Mouse (Mus musculus) kidney, adult 2 months (tissue): ENCODE measurements around the gene D930007J09Rik. TPM values are rescaled to one million over a fixed set of nuclear protein-coding genes. Genes with fewer than 3 reads are reported as not detected.

Source experiments
- DNase-seq: peaks from one replicate; pipeline ENCODE4 v3.0.0; 2021
- H3K27ac ChIP-seq: fragments of 200-500 bp; 2 replicates; pipeline ENCODE4 v1.5.1; 2012; ENCODE audit warnings: low read depth, low read length, control low read depth, inconsistent platforms; ENCODE audit not compliant: insufficient read depth
- H3K27me3 ChIP-seq: fragments of 200-500 bp; replicated peaks from 2 replicates; pipeline ENCODE4 v1.6.1; 2012; ENCODE audit warnings: mild to moderate bottlenecking, moderate library complexity, low read length, inconsistent platforms; ENCODE audit not compliant: control insufficient read depth, insufficient read depth
- H3K36me3 ChIP-seq: fragments of 200-500 bp; 2 replicates; pipeline ENCODE4 v1.6.1; 2012; ENCODE audit warnings: mild to moderate bottlenecking, moderate library complexity, low read length, inconsistent platforms; ENCODE audit not compliant: control insufficient read depth, insufficient read depth
- H3K4me1 ChIP-seq: fragments of 200-500 bp; 2 replicates; pipeline ENCODE4 v1.6.1; 2011; ENCODE audit warnings: low read length; ENCODE audit not compliant: control insufficient read depth, insufficient read depth
- H3K4me3 ChIP-seq: fragments of 200-500 bp; 2 replicates; pipeline ENCODE4 v1.5.1; 2011; ENCODE audit warnings: mild to moderate bottlenecking, low read depth, low read length, control low read depth; ENCODE audit not compliant: insufficient read depth
- CTCF ChIP-seq: fragments of 200-500 bp; conservative IDR thresholded peaks from 2 replicates; pipeline ENCODE4 v1.5.1; 2011; ENCODE audit warnings: low read depth, mild to moderate bottlenecking, control low read depth, low read length, moderate library complexity, mixed read lengths; ENCODE audit not compliant: insufficient read depth, insufficient read length
- POLR2A ChIP-seq: fragments of 200-500 bp; IDR thresholded peaks from one replicate; pipeline ENCODE4 v1.6.1; 2011; ENCODE audit warnings: low read depth, low read length, control low read depth
- WGBS: fragments of 180-500 bp; shearing (Covaris S2); methylation state at CpG from one replicate; pipeline ENCODE4 v1.1.7; 2018; 5-methylcytosine and 5-hydroxymethylcytosine counted together
- polyA plus RNA-seq: library from polyadenylated mRNA; depleted of rRNA; stranded (reverse); fragments of >200 nt; gene quantifications from 2 replicates; pipeline ENCODE4 v1.2.3, GENCODE M21; 2012

The D930007J09Rik gene
- polyA plus RNA-seq, 1 experiment, result not detected

GRCm38 (mm10) chr13:32828886-32829285 lies 26.2 kb upstream of the D930007J09Rik start:
- TF ChIP-seq CTCF, result no peak
- no peak for TF ChIP-seq POLR2A
- 64% methylated on average over 4 of the region's 4 CpGs for WGBS
- Histone ChIP-seq H3K4me1 (no peaks in the 10 kb centered on the region), H3K27ac (no peak overlapping the region), H3K36me3 (no peaks in the 10 kb centered on the region), H3K4me3 (no peak overlapping the region), H3K27me3 (no peaks in the 10 kb centered on the region)
- no peak for DNase-seq

DNA sequence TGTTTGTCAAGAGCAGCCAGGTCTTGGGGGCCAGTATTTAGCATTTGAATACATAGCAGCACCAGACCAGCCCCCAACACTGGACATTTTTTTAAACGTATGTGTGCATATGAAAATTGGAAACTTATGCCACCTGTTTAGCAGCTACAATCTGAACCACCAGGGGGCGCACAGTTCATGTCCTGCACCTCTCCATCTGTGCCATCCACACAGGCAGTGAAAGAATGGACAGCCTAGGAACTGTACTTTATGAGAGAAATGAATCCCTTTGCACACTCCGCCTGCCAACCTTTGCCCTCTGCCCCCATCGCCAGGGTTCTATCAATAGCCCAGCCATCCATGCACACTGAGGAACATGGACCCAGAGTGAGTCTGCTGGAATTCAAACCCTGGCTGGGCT lies 25.3 kb upstream of the D930007J09Rik start:
- peak; percentile 53 for DNase-seq
- TF ChIP-seq CTCF (peak; percentile 75), POLR2A (no peak)

GRCm38 (mm10) chr13:32827111-32827822 lies 24.6 kb upstream of the D930007J09Rik start:
- no peak for DNase-seq
- WGBS, result 75% methylated on average over 3 of the region's 3 CpGs
- Histone ChIP-seq H3K4me3 (no peak overlapping the region), H3K27ac (no peak overlapping the region), H3K27me3 (no peaks in the 10 kb centered on the region), H3K4me1 (no peaks in the 10 kb centered on the region), H3K36me3 (no peaks in the 10 kb centered on the region)
- TF ChIP-seq CTCF, result peak; percentile 48
- no peak for TF ChIP-seq POLR2A

More for the DNA sequence above, 25.3 kb upstream of the D930007J09Rik start:
- no peaks in the 10 kb centered on the region for H3K27me3 ChIP-seq
- H3K36me3 ChIP-seq, result no peaks in the 10 kb centered on the region
- WGBS, result 56% methylated on average over 4 of the region's 4 CpGs
- H3K27ac ChIP-seq, result no peak overlapping the region
- no peaks in the 10 kb centered on the region for H3K4me1 ChIP-seq
- H3K4me3 ChIP-seq, result no peak overlapping the region

DNA sequence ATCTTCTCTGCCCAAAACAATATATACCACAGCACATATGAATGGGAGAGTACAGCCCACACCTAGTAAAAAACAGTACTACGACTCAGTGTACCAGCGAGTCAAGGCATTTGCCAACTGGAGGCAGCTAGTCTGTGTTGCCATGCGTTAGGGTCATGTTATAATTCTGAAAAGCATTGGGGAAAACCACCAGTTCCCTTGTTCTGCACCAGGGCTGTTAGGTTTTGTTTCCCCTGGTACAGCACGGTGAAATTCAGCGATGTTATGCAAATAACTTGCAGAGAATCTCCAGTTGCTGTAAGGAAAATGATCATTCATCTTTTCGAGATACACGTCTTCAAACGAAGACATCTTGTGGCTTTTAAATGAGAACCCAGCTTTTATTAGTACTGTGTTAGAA lies 22.9 kb upstream of the D930007J09Rik start:
- H3K27me3 ChIP-seq, result no peaks in the 10 kb centered on the region
- no peaks in the 10 kb centered on the region for H3K4me1 ChIP-seq
- no peak for DNase-seq
- H3K36me3 ChIP-seq, result no peaks in the 10 kb centered on the region
- no peak overlapping the region for H3K27ac ChIP-seq
- no peak overlapping the region for H3K4me3 ChIP-seq
- no peak for TF ChIP-seq POLR2A
- TF ChIP-seq CTCF, result no peak
- 89% methylated on average over 8 of the region's 8 CpGs for WGBS

DNA sequence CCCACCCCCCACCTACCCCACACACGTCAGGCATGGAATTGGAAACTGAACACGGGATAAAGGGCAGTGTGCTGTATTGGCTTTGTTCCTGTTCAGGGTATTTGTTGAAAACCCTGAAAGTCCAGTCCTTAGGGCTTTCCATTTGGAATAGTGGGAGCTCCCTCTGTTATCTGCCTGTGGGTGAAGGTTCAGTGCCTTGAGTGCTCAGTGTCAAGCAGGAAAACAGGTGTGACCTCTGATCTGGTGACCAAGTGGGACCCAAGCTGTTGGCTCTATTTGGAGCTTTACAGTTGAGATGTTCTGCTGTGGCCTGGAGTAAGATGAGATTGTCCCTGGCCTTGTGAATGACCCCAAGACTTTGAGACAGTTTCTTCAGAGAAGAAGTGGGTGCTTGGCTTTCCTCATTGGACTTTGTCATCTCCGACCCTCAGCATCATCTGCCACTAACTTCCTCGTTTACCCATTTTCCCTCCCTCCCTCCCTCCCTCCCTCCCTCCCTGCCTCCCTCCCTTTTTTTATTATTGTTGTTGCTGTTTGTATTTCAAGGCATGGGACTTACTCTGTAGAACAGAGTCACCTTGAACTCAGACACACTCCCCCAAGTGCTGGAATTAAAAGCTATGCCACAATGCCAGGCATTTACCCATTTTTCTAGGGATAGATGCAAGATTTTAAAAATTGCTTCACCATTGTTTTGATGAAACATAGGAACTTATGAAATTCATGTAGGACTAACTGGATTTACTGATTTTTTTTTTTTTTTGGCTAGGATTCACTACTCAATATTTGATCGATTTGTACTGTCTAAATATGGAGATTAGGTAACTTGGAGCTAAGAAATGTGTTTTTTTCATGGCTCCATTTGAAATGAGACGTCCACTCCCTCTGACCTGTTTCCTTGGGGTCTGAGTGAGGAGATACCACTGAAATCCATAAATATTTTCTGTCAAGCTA lies 22.0 kb upstream of the D930007J09Rik start:
- H3K27ac ChIP-seq, result no peak overlapping the region
- H3K36me3 ChIP-seq, result peaks cover under 1% of the 10 kb centered on the region; the same call in 1 of the 2 replicates
- no peak for DNase-seq
- WGBS, result 74% methylated on average over 6 of the region's 6 CpGs
- H3K4me1 ChIP-seq, result no peaks in the 10 kb centered on the region
- H3K27me3 ChIP-seq, result no peaks in the 10 kb centered on the region
- no peak for TF ChIP-seq CTCF
- no peak for TF ChIP-seq POLR2A
- no peak overlapping the region for H3K4me3 ChIP-seq

- TF ChIP-seq POLR2A, result no peak
- TF ChIP-seq CTCF, result no peak
- WGBS, result 73% methylated on average over 6 of the region's 6 CpGs
- Histone ChIP-seq H3K36me3 (peaks cover 1% of the 10 kb centered on the region), H3K4me1 (no peaks in the 10 kb centered on the region; the same call in 1 of the 2 replicates), H3K4me3 (no peak overlapping the region), H3K27ac (no peak overlapping the region), H3K27me3 (no peaks in the 10 kb centered on the region)
- no peak for DNase-seq
Measured at GRCm38 (mm10) chr13:32823126-32823525, 20.5 kb upstream of the D930007J09Rik start.

GRCm38 (mm10) chr13:32821671-32822070 lies 19.0 kb upstream of the D930007J09Rik start:
- H3K36me3 ChIP-seq, result peaks cover 3% of the 10 kb centered on the region
- no peak for DNase-seq
- H3K4me3 ChIP-seq, result no peak overlapping the region
- WGBS, result 97% methylated on average over 4 of the region's 4 CpGs
- no peak overlapping the region for H3K27ac ChIP-seq
- no peaks in the 10 kb centered on the region for H3K27me3 ChIP-seq
- no peaks in the 10 kb centered on the region; the same call in 1 of the 2 replicates for H3K4me1 ChIP-seq
- no peak for TF ChIP-seq CTCF
- no peak for TF ChIP-seq POLR2A
